Mouse (Mus musculus): ENCODE measurements at regions not wholly inside any gene's neighbourhood (a gene's known extent, or its start where the extent isn't known, plus 50 kb on each side); places are given as distances from the start of the nearest gene placed in this dataset.

GRCm38 (mm10) chr7:70104486-70104885, 262.0 kb downstream of the Nr2f2 start:
- DNase-seq, result no peak

- DNase-seq, result no peak
Measured at GRCm38 (mm10) chr7:70103680-70104079, 262.9 kb downstream of the Nr2f2 start.

GRCm38 (mm10) chr7:70099001-70099400, 267.5 kb downstream of the Nr2f2 start:
- DNase-seq, result no peak

- no peak for DNase-seq
Measured at GRCm38 (mm10) chr7:70093916-70094784, 272.4 kb downstream of the Nr2f2 start.

GRCm38 (mm10) chr7:70092089-70092488, 274.4 kb downstream of the Nr2f2 start:
- no peak for DNase-seq

- no peak for DNase-seq
Measured at GRCm38 (mm10) chr7:70089121-70089520, 277.4 kb downstream of the Nr2f2 start.

- no peak for DNase-seq
Measured at GRCm38 (mm10) chr7:70069662-70070061, 296.9 kb downstream of the Nr2f2 start.

GRCm38 (mm10) chr7:70067828-70068719, 298.5 kb downstream of the Nr2f2 start:
- DNase-seq, result no peak

GRCm38 (mm10) chr7:70067071-70067470, 299.5 kb downstream of the Nr2f2 start:
- no peak for DNase-seq

- no peak for DNase-seq
Measured at GRCm38 (mm10) chr7:70066448-70066847, 300.1 kb downstream of the Nr2f2 start.

GRCm38 (mm10) chr7:70065471-70066130, 300.9 kb downstream of the Nr2f2 start:
- no peak for DNase-seq

- DNase-seq, result no peak
Measured at GRCm38 (mm10) chr7:70047415-70047753, 319.2 kb downstream of the Nr2f2 start.

GRCm38 (mm10) chr7:70046691-70047414, 319.7 kb downstream of the Nr2f2 start:
- no peak for DNase-seq

- no peak for DNase-seq
Measured at GRCm38 (mm10) chr7:70037011-70037410, 329.5 kb downstream of the Nr2f2 start.

GRCm38 (mm10) chr7:70032857-70033256, 333.7 kb downstream of the Nr2f2 start:
- no peak for DNase-seq

- DNase-seq, result no peak
Measured at GRCm38 (mm10) chr7:70029311-70029710, 337.2 kb downstream of the Nr2f2 start.

- no peak for DNase-seq
Measured at GRCm38 (mm10) chr7:70025527-70025926, 341.0 kb downstream of the Nr2f2 start.

- DNase-seq, result no peak
Measured at GRCm38 (mm10) chr7:70016611-70017010, 349.9 kb downstream of the Nr2f2 start.

- DNase-seq, result no peak
Measured at GRCm38 (mm10) chr7:70003200-70003986, 363.1 kb downstream of the Nr2f2 start.

GRCm38 (mm10) chr7:69998756-69999155, 367.8 kb downstream of the Nr2f2 start:
- no peak for DNase-seq

GRCm38 (mm10) chr7:69994540-69995303, 371.8 kb downstream of the Nr2f2 start:
- DNase-seq, result no peak
